Mouse (Mus musculus) liver, adult 2 months (tissue): ENCODE data around the gene Lpp. TPM values are rescaled to one million over a fixed set of nuclear protein-coding genes. Genes with fewer than 3 reads are reported as not detected.

ENCODE experiments used
- DNase-seq: peaks from one replicate; pipeline ENCODE4 v3.0.0-alpha.2; 2011; ENCODE audit warnings: low read depth, low spot score; ENCODE audit errors: extremely low read depth
- H3K27ac ChIP-seq: fragments of 200-500 bp; replicated peaks from 2 replicates; pipeline ENCODE4 v1.5.1; 2012; ENCODE audit warnings: low read depth, mild to moderate bottlenecking, control low read depth, inconsistent platforms, low read length; ENCODE audit not compliant: insufficient read depth
- H3K27me3 ChIP-seq: fragments of 200-500 bp; 2 replicates; pipeline ENCODE4 v1.6.1; 2012; ENCODE audit warnings: mild to moderate bottlenecking, moderate library complexity, low read length, inconsistent platforms; ENCODE audit not compliant: control insufficient read depth, insufficient read depth
- H3K36me3 ChIP-seq: fragments of 200-500 bp; 2 replicates; pipeline ENCODE4 v1.6.1; 2012; ENCODE audit warnings: low read length, inconsistent platforms; ENCODE audit not compliant: control insufficient read depth, insufficient read depth
- H3K4me1 ChIP-seq: fragments of 200-500 bp; 2 replicates; pipeline ENCODE4 v1.6.1; 2011; ENCODE audit warnings: low read length; ENCODE audit not compliant: control insufficient read depth, insufficient read depth
- H3K4me3 ChIP-seq: fragments of 200-500 bp; 2 replicates; pipeline ENCODE4 v1.5.1; 2011; ENCODE audit warnings: low read depth, mild to moderate bottlenecking, control low read depth, low read length, moderate library complexity; ENCODE audit not compliant: insufficient read depth
- H3K79me2 ChIP-seq: fragments of 200-500 bp; 2 replicates; pipeline ENCODE4 v1.6.1; 2012; ENCODE audit warnings: inconsistent platforms, mild to moderate bottlenecking, low read length, moderate library complexity; ENCODE audit not compliant: control insufficient read depth, insufficient read depth
- H3K9ac ChIP-seq: fragments of 200-500 bp; 2 replicates; pipeline ENCODE4 v1.6.1; 2012; ENCODE audit warnings: low read depth, mild to moderate bottlenecking, control low read depth, inconsistent platforms, low read length
- CTCF ChIP-seq: fragments of 200-500 bp; IDR thresholded peaks from 2 replicates; pipeline ENCODE4 v1.5.1; 2011; ENCODE audit warnings: low read depth, low read length, control low read depth
- POLR2A ChIP-seq: fragments of 200-500 bp; IDR thresholded peaks from 2 replicates; pipeline ENCODE4 v1.6.1; 2011; ENCODE audit warnings: low read length, control low read depth; ENCODE audit not compliant: insufficient read depth; ENCODE audit errors: extremely low read depth
- WGBS: fragments of 180-500 bp; shearing (Covaris S2); methylation state at CpG from one replicate; pipeline ENCODE4 v1.1.7; 2018; 5-methylcytosine and 5-hydroxymethylcytosine counted together
- polyA plus RNA-seq: library from polyadenylated mRNA; depleted of rRNA; stranded (reverse); fragments of >200 nt; gene quantifications from 2 replicates; pipeline ENCODE4 v1.2.3, GENCODE M21; 2012
- total RNA-seq: library from RNA; depleted of rRNA; stranded (reverse); fragments of >200 nt; gene quantifications from 2 replicates; pipeline ENCODE4 v1.2.3, GENCODE M21; 2014

Lpp gene
- total and polyA plus RNA-seq, 2 experiments: 7.5 to 23.0 TPM

DNA sequence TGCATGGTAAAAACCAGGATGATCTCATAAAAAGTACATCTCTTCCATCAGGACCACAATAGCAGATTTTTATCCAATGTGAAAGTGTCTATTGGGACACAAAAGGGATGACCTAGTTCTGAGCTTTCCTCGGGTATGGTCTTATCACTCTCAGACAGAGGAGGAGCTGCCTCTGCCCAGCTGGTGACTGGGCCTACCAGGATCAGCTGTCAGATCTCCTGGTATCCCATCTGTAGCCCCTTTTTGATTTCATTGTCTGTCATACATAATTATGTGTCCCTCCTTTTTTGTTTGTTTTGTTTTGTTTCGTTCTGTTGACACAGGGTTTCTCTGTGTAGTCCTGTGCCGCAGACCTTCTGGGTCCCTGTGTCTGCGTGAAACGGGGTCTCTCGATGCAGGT is 644.1 kb downstream of the Lpp start:
- Histone ChIP-seq H3K4me3 (no peak overlapping the region), H3K79me2 (no peaks in the 10 kb centered on the region), H3K36me3 (no peaks in the 10 kb centered on the region), H3K4me1 (no peaks in the 10 kb centered on the region), H3K9ac (no peak overlapping the region), H3K27me3 (no peaks in the 10 kb centered on the region), H3K27ac (no peak overlapping the region)
- no peak for DNase-seq
- no peak for TF ChIP-seq POLR2A
- no peak for TF ChIP-seq CTCF
- 83% methylated on average over 6 of the region's 6 CpGs for WGBS

DNA sequence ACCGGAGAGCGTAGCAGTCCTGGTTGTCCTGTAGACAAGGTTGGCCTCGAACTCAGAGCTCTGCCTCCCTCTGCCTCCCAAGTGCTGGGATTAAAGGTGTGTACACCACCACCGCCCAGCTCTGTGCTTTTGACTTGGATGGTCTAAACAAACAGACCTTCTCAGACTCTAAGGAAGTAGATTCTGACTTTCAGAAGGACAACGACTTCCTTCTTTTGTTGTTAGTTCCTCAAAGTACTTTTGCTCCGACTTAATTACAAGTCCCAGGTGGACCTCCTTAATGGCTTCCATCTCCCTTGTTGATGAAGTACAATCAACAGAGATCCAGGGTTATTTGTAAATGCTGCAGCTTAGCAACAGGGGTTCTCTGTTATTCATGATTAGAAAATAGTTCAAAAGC is 645.2 kb downstream of the Lpp start:
- TF ChIP-seq POLR2A: no peak
- TF ChIP-seq CTCF: no peak
- WGBS: 86% methylated on average over 6 of the region's 6 CpGs
- Histone ChIP-seq H3K36me3 (no peaks in the 10 kb centered on the region), H3K9ac (no peak overlapping the region), H3K79me2 (no peaks in the 10 kb centered on the region), H3K4me3 (no peak overlapping the region), H3K27ac (no peak overlapping the region), H3K27me3 (no peaks in the 10 kb centered on the region), H3K4me1 (no peaks in the 10 kb centered on the region)
- DNase-seq: no peak

DNA sequence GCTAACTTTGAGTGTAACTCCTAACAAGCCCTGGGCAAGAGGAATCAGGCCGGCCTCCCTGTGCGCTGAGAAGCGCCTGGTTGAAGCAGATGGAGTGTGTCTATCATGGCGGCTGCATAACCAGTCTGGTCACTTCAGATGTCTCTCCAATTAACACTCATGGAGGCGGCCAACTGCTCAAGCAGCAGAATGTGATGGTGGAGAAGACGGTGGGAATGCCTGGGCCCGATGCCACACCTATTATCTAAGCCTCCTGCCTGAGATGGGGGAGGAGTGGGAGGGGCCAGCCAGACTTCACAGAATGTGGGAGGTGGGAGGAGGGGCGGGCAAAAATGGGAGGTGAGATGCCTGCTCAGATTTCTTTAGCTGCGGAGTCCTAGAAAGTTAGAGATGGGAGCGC is 646.6 kb downstream of the Lpp start:
- no peak for DNase-seq
- H3K9ac ChIP-seq: no peak overlapping the region
- no peaks in the 10 kb centered on the region for H3K79me2 ChIP-seq
- no peaks in the 10 kb centered on the region for H3K27me3 ChIP-seq
- H3K4me3 ChIP-seq: no peak overlapping the region
- no peak overlapping the region for H3K27ac ChIP-seq
- no peaks in the 10 kb centered on the region for H3K36me3 ChIP-seq
- WGBS: 79% methylated on average over 10 of the region's 10 CpGs
- TF ChIP-seq CTCF (no peak), POLR2A (no peak)
- no peaks in the 10 kb centered on the region for H3K4me1 ChIP-seq

DNA sequence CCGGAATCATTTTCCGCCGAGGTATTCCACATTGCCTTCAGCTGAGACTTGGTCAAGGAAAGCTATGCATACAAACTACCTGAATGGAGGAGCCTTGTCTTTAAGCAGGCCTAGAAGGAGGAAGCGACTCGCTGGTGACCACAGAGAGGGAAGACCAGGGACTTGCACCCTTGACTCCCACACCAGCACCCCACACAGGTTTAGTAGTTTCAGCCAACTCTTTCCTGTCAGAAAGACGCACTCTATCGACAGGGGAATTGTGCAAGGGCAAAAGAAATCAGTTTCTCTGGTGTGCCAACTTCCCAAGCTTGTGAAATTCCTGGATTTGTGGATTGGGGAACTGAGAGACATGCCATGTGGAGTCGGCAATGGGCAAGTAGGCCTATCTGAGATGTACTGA is 647.9 kb downstream of the Lpp start:
- peak; percentile 91 for DNase-seq
- H3K4me1 ChIP-seq: no peaks in the 10 kb centered on the region
- H3K4me3 ChIP-seq: no peak overlapping the region
- no peaks in the 10 kb centered on the region for H3K79me2 ChIP-seq
- TF ChIP-seq POLR2A (no peak), CTCF (no peak)
- WGBS: 69% methylated on average over 8 of the region's 8 CpGs
- no peaks in the 10 kb centered on the region for H3K36me3 ChIP-seq
- no peak overlapping the region for H3K9ac ChIP-seq
- H3K27ac ChIP-seq: no peak overlapping the region
- no peaks in the 10 kb centered on the region for H3K27me3 ChIP-seq

DNA sequence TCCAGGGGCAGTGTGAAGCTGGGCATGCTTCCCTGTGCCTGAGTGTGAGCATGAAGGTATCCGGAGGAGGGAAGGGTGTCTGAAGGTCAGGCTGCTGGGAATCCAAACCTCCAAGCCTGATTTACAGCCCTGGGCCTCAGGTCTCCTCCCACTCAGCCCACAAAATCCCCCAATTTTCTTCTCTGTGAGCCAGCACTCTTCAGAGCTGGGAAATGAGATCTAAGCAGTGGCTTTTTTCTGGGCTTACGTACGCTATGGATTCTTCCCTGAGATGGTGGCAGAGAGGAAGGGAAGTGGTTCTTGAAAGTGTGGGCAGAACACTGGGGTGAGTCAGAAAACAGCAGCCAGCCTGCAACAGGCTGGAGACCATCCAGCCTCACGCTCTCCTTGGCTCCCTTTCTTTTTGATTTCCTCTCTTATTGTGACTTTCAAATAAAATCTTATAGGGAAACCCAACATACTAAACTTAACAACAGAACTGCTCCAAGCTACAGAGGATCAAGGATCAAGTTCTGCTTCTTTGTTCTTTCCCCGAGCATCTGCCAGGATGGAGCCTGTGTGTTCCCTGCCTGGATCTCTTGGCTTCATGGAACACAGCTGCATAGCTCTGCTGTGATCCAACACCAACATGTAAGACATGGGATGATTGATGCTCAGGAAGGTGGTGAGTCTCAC is 648.7 kb downstream of the Lpp start:
- DNase-seq: no peak
- Histone ChIP-seq H3K9ac (no peak overlapping the region), H3K27ac (no peak overlapping the region), H3K27me3 (no peaks in the 10 kb centered on the region), H3K79me2 (no peaks in the 10 kb centered on the region), H3K4me1 (no peaks in the 10 kb centered on the region), H3K4me3 (no peak overlapping the region), H3K36me3 (no peaks in the 10 kb centered on the region)
- TF ChIP-seq CTCF (no peak), POLR2A (no peak)
- 85% methylated on average over 5 of the region's 5 CpGs for WGBS
